Mouse (Mus musculus) lung, adult 2 months (tissue): Measurements from ENCODE around the gene Xrcc1. TPM values are rescaled to one million over a fixed set of nuclear protein-coding genes. Genes with fewer than 3 reads are reported as not detected.
"Not testable (repeated sequence)": the region's sequence is repeated elsewhere in the genome, so short reads cannot be mapped to it uniquely, and the experiment has no call there.

Experiments
- DNase-seq: peaks from one replicate; pipeline ENCODE4 v3.0.0; 2022
- H3K4me1 ChIP-seq: fragments of 200-500 bp; 2 replicates; pipeline ENCODE4 v1.6.1; 2011; ENCODE audit warnings: low read length; ENCODE audit not compliant: control insufficient read depth, insufficient read depth
- H3K4me3 ChIP-seq: fragments of 200-500 bp; replicated peaks from 2 replicates; pipeline ENCODE3; 2011; ENCODE audit warnings: low read depth, mild to moderate bottlenecking, control low read depth, low read length; ENCODE audit errors: extremely low read depth
- CTCF ChIP-seq: fragments of 200-500 bp; IDR thresholded peaks from 2 replicates; pipeline ENCODE4 v1.5.1; 2011; ENCODE audit warnings: mild to moderate bottlenecking, low read length, control low read depth; ENCODE audit not compliant: insufficient read depth
- POLR2A ChIP-seq: fragments of 200-500 bp; IDR thresholded peaks from 2 replicates; pipeline ENCODE4 v1.6.1; 2011; ENCODE audit warnings: low read depth, mild to moderate bottlenecking, control low read depth, low read length, borderline replicate concordance; ENCODE audit errors: extremely low read depth
- WGBS: fragments of 180-500 bp; shearing (Covaris S2); methylation state at CpG from one replicate; pipeline ENCODE4 v1.1.7; 2018; 5-methylcytosine and 5-hydroxymethylcytosine counted together
- polyA plus RNA-seq: library from polyadenylated mRNA; depleted of rRNA; stranded (reverse); fragments of >200 nt; gene quantifications from 2 replicates; pipeline ENCODE4 v1.2.3, GENCODE M21; 2012

Xrcc1 gene
- polyA plus RNA-seq, 1 experiment, result 40.5 TPM

- peak; percentile 88 for DNase-seq
- under 1% methylated on average over 84 of the region's 84 CpGs for WGBS
- TF ChIP-seq CTCF (no peak), POLR2A (peak; percentile 61)
- Histone ChIP-seq H3K4me1 (peaks cover 5% of the 10 kb centered on the region), H3K4me3 (peak within 1 kb of the TSS; percentile 85)
Measured at GRCm38 (mm10) chr7:24506838-24507725, 39.0 kb upstream of the Xrcc1 start, which contains the start of gene Zfp428. Gene Zfp428, plus strand, starts transcription at chr7:24507006.

- 1% methylated on average over 20 of the region's 20 CpGs for WGBS
- Histone ChIP-seq H3K4me3 (peak overlapping the region; percentile 85), H3K4me1 (peaks cover 5% of the 10 kb centered on the region)
- no peak for DNase-seq
- TF ChIP-seq POLR2A, result no peak
- no peak for TF ChIP-seq CTCF
Measured at GRCm38 (mm10) chr7:24507726-24508114, 38.4 kb upstream of the Xrcc1 start.

GRCm38 (mm10) chr7:24512355-24512754 lies 33.7 kb upstream of the Xrcc1 start, which contains the start of gene AC161166.1:
Gene AC161166.1, minus strand, starts transcription at chr7:24512455.
- Histone ChIP-seq H3K4me3 (no peak within 1 kb of the TSS), H3K4me1 (0 out of 2 replicates have a peak, but pooled peaks cover 2% of the 10 kb centered on the region)
- DNase-seq, result no peak
- no peak for TF ChIP-seq POLR2A
- no peak for TF ChIP-seq CTCF
- 92% methylated on average over 7 of the region's 7 CpGs for WGBS

GRCm38 (mm10) chr7:24516319-24516718 lies 29.8 kb upstream of the Xrcc1 start:
- 78% methylated on average over 8 of the region's 8 CpGs for WGBS
- not testable (repeated sequence) for DNase-seq, H3K4me1 ChIP-seq, H3K4me3 ChIP-seq

- 61% methylated on average over 5 of the region's 5 CpGs for WGBS
Measured at GRCm38 (mm10) chr7:24517077-24517476, 29.0 kb upstream of the Xrcc1 start.

GRCm38 (mm10) chr7:24517654-24518053 lies 28.4 kb upstream of the Xrcc1 start:
- H3K4me1 ChIP-seq, result no peaks in the 10 kb centered on the region

More at GRCm38 (mm10) chr7:24517077-24517476, 29.0 kb upstream of the Xrcc1 start:
- TF ChIP-seq POLR2A (no peak), CTCF (no peak)
- DNase-seq, result no peak
- Histone ChIP-seq H3K4me1 (no peaks in the 10 kb centered on the region), H3K4me3 (no peak overlapping the region)

GRCm38 (mm10) chr7:24519130-24519529 lies 27.0 kb upstream of the Xrcc1 start:
- no peak for TF ChIP-seq CTCF
- no peak for DNase-seq
- Histone ChIP-seq H3K4me3 (no peak overlapping the region), H3K4me1 (no peaks in the 10 kb centered on the region)
- 53% methylated on average over 3 of the region's 3 CpGs for WGBS

More at GRCm38 (mm10) chr7:24517654-24518053, 28.4 kb upstream of the Xrcc1 start:
- WGBS, result 64% methylated on average over 6 of the region's 6 CpGs
- no peak overlapping the region for H3K4me3 ChIP-seq
- no peak for TF ChIP-seq CTCF
- no peak for TF ChIP-seq POLR2A
- no peak for DNase-seq

GRCm38 (mm10) chr7:24520054-24520453 lies 26.0 kb upstream of the Xrcc1 start:
- 84% methylated on average over 10 of the region's 10 CpGs for WGBS
- H3K4me3 ChIP-seq, H3K4me1 ChIP-seq, DNase-seq: not testable (repeated sequence)

- WGBS, result 45% methylated on average over 5 of the region's 5 CpGs
- TF ChIP-seq CTCF (no peak), POLR2A (no peak)
- H3K4me1 ChIP-seq, result no peaks in the 10 kb centered on the region
- no peak for DNase-seq
- no peak overlapping the region for H3K4me3 ChIP-seq
Measured at GRCm38 (mm10) chr7:24522805-24523204, 23.3 kb upstream of the Xrcc1 start.

GRCm38 (mm10) chr7:24523723-24524122 lies 22.4 kb upstream of the Xrcc1 start:
- Histone ChIP-seq H3K4me3 (no peak overlapping the region), H3K4me1 (no peaks in the 10 kb centered on the region)
- DNase-seq, result no peak
- TF ChIP-seq CTCF, result no peak
- TF ChIP-seq POLR2A, result no peak
- WGBS, result 81% methylated on average over 6 of the region's 6 CpGs
